Mouse (Mus musculus): ENCODE measurements at regions not wholly inside any gene's neighbourhood (a gene's known extent, or its start where the extent isn't known, plus 50 kb on each side); places are given as distances from the start of the nearest gene placed in this dataset.

GRCm38 (mm10) chr3:147041201-147041600 is 189.0 kb downstream of the Ttll7 start:
- DNase-seq (ENCODE audit: low spot score in 2 of 2) = no peak

- no peak for DNase-seq (ENCODE audit: low spot score in 2 of 2)
These were observed 190.7 kb downstream of the Ttll7 start for GRCm38 (mm10) chr3:147042911-147043310.

- no peak for DNase-seq (ENCODE audit: low spot score in 2 of 2)
These were observed 194.5 kb downstream of the Ttll7 start for GRCm38 (mm10) chr3:147046634-147047033.

DNA sequence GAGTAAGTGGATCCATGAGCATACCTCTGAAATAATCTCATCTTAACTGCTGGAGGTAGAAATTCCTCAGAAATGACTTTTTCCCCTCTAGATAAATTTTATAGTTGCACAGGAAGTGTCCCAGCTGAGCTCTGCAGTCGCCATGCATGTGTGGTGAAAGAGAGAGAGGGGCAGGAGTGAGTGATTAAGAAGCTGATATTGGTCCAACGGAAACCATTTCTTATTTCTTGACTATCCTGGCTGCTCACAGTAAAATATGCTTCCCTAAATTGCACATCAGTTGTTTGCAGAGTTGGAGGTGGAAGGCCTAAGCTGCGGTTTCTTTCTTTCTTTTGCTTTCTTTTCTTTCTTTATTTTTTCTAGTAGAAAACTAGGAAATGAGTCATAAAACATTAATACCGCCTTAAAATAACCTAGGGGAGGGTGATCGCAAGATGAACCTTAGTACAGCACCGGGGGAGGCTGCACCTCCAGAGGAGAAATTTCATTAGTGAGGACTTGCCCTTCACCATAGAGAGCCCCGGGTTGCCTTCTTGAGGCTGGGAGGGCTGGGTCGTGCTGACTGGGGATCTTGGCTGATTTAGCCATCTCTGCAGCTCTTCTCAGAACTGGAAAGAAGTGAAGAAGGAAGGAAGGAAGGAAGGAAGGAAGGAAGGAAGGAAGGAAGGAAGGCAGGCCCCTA is 202.1 kb downstream of the Ttll7 start:
- DNase-seq (ENCODE audit: low spot score in 2 of 2) = no peak

DNA sequence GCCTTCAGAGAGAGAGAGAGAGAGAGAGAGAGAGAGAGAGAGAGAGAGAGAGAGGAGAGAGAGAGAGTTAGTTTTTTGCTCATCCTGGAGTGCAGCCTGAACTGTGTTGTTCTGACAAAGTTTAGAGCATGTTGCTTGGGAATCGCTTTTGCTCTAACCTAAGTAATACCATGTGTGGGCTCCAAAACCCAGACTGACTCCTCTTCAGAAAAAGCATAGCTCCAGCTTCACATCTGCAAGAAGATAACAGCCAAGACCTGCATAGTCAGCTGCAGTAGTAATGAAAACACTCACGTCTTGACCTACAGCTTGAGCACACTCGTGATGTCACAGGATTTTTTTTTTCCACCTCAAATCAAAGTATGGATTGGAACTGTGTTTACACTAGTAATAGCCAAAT is 205.7 kb downstream of the Ttll7 start:
- no peak for DNase-seq (ENCODE audit: low spot score in 2 of 2)

- no peak for DNase-seq (ENCODE audit: low spot score in 2 of 2)
These were observed 208.5 kb downstream of the Ttll7 start for GRCm38 (mm10) chr3:147060659-147061058.

GRCm38 (mm10) chr3:147062451-147062850 is 210.3 kb downstream of the Ttll7 start:
- no peak for DNase-seq (ENCODE audit: low spot score in 2 of 2)

GRCm38 (mm10) chr3:147063578-147064442 is 211.6 kb downstream of the Ttll7 start:
- peak in 1 of 2 experiments; percentile 23 for DNase-seq (ENCODE audit: low spot score in 2 of 2)

DNA sequence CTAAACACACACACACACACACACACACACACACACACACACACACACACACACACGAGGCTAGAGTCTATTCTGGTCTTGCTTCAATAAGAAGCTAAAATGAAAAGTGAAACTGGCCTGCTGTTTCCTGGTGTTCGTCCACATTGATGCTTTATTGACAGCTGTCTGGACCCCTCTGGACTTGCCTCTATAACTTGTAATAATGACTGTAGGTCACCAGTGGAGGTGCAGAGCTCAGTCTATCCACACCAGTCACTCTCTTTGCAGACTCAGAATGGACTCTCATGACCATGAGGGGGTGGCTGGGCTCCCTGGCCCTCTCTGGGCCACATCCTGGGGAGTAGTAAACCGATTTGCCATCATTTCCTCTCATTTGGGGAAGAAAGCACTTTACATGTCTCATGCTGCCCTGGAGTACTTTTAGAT is 212.3 kb downstream of the Ttll7 start:
- no peak for DNase-seq (ENCODE audit: low spot score in 2 of 2)

GRCm38 (mm10) chr3:147070972-147071371 is 218.8 kb downstream of the Ttll7 start:
- DNase-seq (ENCODE audit: low spot score in 2 of 2) = no peak

DNA sequence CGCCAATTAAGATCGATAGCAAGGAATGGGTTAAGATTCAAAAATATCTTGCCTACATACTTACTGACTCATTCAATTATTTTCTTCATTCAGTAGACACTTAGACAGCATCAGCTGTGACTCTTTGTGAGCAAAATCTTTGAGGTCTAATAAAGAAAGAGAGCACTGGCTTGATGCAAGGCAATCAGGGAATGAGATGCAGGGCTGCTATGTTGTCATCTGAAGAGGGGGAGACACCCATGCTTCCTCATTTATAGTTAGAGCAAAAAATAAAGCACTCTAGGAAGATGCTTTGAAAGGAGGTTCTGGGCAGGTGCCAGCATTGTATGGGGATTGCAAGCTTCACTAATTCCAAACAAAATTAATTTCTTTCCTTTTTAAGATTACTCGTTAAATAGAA is 228.0 kb downstream of the Ttll7 start:
- no peak for DNase-seq (ENCODE audit: low spot score in 2 of 2)

- DNase-seq (ENCODE audit: low spot score in 2 of 2) = no peak
These were observed 228.7 kb downstream of the Ttll7 start for GRCm38 (mm10) chr3:147080768-147081448.

GRCm38 (mm10) chr3:147081763-147082162 is 229.6 kb downstream of the Ttll7 start:
- no peak for DNase-seq (ENCODE audit: low spot score in 2 of 2)

DNA sequence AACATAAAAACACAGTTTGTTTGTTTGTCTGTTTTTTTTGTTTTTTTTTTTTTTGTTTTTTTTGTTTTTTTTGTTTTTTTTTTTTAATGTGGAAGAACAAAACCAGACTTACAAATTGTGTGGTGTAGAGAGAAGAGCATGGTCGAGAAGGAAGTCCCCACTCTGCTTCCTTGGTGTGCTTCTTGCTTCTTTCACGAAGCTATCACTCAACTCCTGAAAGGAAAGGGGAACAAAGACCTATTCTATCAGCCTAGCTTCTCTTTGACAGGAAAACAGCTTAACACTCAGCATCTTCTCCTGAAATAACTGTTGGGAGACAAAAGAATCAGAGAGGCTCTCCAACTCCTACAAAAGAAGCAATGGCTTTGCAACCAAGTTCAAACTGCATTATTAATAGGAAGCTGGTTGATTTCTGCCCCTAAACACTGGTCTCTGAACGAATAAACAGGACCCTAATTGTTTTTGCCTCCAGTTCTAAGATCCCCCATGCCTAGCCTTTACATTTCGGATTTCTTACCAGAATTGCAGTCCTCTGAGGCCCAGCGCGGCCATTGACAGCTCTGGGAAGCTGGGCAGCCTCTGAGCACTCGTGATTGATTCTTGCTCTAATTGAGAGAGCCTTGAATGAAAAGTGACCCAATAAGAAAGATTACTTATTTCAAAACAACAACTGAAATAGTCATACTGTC is 230.2 kb downstream of the Ttll7 start:
- no peak for DNase-seq (ENCODE audit: low spot score in 2 of 2)

GRCm38 (mm10) chr3:147083374-147083773 is 231.2 kb downstream of the Ttll7 start:
- no peak for DNase-seq (ENCODE audit: low spot score in 2 of 2)

- no peak for DNase-seq (ENCODE audit: low spot score in 2 of 2)
These were observed 231.7 kb downstream of the Ttll7 start for GRCm38 (mm10) chr3:147083823-147084222.

- DNase-seq (ENCODE audit: low spot score in 2 of 2) = no peak
These were observed 232.5 kb downstream of the Ttll7 start for GRCm38 (mm10) chr3:147084624-147085189.

GRCm38 (mm10) chr3:147088171-147088570 is 236.0 kb downstream of the Ttll7 start:
- DNase-seq (ENCODE audit: low spot score in 2 of 2) = no peak

DNA sequence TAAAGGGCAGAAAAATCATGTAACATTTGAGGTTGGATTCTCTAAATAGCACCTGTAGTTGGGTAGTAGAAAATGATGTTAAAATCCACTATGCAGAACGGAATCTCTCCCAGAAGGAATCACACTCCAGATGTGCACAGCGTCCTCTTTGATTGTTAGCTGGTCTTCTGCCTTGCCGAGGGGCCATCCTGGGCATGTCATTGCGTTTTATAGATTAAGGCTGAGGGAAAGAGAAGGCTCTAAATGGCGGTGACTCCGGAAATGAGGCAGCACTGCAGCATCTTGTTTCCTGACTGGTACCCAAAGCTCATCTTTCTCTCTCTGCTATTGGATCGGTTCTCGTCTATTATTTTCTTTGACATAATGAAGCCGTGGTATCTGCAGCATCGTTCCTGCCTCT is 237.5 kb downstream of the Ttll7 start:
- no peak for DNase-seq (ENCODE audit: low spot score in 2 of 2)

DNA sequence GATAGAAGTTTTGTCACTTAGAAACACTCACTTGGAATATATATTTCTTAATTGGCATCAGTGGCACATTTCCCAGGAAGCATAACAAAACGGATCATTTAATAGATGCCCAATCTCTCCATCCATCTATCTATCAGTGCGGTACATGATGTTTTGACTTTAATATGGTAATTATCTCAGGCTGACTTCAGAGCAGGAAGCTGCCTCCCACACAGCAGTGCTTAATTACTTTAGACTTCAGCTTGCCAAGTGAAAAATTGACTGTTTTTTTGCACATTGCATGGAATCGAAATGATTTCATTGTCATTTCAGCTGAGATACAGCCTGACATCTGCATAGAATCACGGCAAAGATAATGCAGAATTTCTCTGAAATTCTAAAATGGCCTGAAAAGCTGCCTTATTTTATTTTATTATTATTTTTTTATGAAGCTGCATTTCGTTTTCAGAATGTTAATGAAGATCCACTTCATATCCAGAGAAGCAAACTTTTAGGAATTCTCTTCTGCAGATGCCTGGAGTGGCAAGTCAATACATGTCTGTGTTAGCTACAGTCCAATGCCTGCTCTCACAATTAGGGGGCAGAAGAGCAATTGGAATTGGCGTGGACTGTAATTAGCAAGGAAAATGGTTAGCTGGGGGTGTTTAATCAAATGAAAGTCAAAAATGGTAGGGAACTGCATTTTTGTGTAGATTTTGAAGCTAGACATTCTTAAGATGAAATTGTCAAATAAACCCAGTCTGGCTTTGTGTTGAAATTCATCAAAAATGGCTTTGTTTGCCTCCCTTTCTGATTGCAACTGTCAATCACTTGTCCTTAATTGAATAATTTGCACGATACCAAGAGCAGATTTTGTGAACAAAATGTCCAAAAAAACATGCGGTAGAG is 240.3 kb downstream of the Ttll7 start:
- DNase-seq (ENCODE audit: low spot score in 2 of 2) = no peak

GRCm38 (mm10) chr3:147093076-147093380 is 240.9 kb downstream of the Ttll7 start:
- DNase-seq (ENCODE audit: low spot score in 2 of 2) = no peak

Measured in left cerebral cortex, adult 9 months (tissue).